Mouse (Mus musculus) brain, embryonic 14.5 days (tissue): ENCODE results near the gene Grn.

Source experiments
- CTCF ChIP-seq: fragments of 200-500 bp; IDR thresholded peaks from 2 replicates; pipeline ENCODE4 v1.5.1; 2012; ENCODE audit warnings: inconsistent platforms, mild to moderate bottlenecking, moderate library complexity, borderline replicate concordance; ENCODE audit not compliant: insufficient read depth, insufficient read length; ENCODE audit errors: extremely low read depth
- POLR2A ChIP-seq: fragments of 200-500 bp; IDR thresholded peaks from 2 replicates; pipeline ENCODE4 v1.6.1; 2012; ENCODE audit warnings: mild to moderate bottlenecking, inconsistent platforms, borderline replicate concordance; ENCODE audit not compliant: poor library complexity, insufficient read depth, insufficient read length, severe bottlenecking; ENCODE audit errors: extremely low read depth

DNA sequence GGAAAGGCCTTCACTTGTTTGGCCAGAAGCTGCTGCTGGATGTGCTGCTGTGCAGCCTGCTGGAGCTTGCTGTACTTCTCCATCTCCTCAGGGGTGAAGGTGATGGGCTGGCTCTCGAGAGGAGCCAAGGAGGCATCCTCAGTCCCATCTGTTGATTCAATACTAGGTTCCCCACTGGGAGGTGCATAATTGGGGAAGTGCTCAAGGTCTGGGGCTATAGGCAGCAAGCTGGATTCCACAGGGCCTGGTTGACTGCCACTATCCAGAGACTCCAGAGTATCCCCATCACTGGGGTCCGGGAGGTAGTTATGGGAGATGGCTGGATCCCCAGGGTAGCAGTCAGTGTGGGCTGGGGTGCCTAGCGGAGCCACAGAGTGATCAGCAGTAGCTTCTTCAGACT is 48.6 kb downstream of the Grn start:
- TF ChIP-seq CTCF (no peak), POLR2A (no peak)
